Mouse (Mus musculus): ENCODE data around the gene Trpm3.

The Trpm3 gene

GRCm38 (mm10) chr19:22473030-22473712 is 334.3 kb downstream of the Trpm3 start:
- no peak for DNase-seq (ENCODE audit: low spot score in 2 of 2)

GRCm38 (mm10) chr19:22478295-22478989 is 339.6 kb downstream of the Trpm3 start:
- no peak for DNase-seq (ENCODE audit: low spot score in 2 of 2)

- DNase-seq (ENCODE audit: low spot score in 2 of 2): no peak
Observed at GRCm38 (mm10) chr19:22503469-22503868, 364.6 kb downstream of the Trpm3 start.

GRCm38 (mm10) chr19:22518508-22518907 is 379.7 kb downstream of the Trpm3 start:
- DNase-seq (ENCODE audit: low spot score in 2 of 2): no peak

- no peak for DNase-seq (ENCODE audit: low spot score in 2 of 2)
Observed at GRCm38 (mm10) chr19:22527944-22528343, 389.1 kb downstream of the Trpm3 start.

GRCm38 (mm10) chr19:22542990-22543709 is 404.3 kb downstream of the Trpm3 start:
- no peak for DNase-seq (ENCODE audit: low spot score in 2 of 2)

GRCm38 (mm10) chr19:22552179-22552578 is 413.3 kb downstream of the Trpm3 start:
- DNase-seq (ENCODE audit: low spot score in 2 of 2): peak in 1 of 2 experiments; percentile 24

GRCm38 (mm10) chr19:22554421-22554941 is 415.6 kb downstream of the Trpm3 start:
- peak; percentile 32 to 38 for DNase-seq (ENCODE audit: low spot score in 2 of 2)

- no peak for DNase-seq (ENCODE audit: low spot score in 2 of 2)
Observed at GRCm38 (mm10) chr19:22572396-22572795, 433.6 kb downstream of the Trpm3 start.

GRCm38 (mm10) chr19:22572849-22573248 is 434.0 kb downstream of the Trpm3 start:
- no peak for DNase-seq (ENCODE audit: low spot score in 2 of 2)

- DNase-seq (ENCODE audit: low spot score in 2 of 2): no peak
Observed at GRCm38 (mm10) chr19:22582120-22582745, 443.4 kb downstream of the Trpm3 start.

- no peak for DNase-seq (ENCODE audit: low spot score in 2 of 2)
Observed at GRCm38 (mm10) chr19:22594492-22594891, 455.6 kb downstream of the Trpm3 start.

GRCm38 (mm10) chr19:22595246-22595645 is 456.4 kb downstream of the Trpm3 start:
- no peak for DNase-seq (ENCODE audit: low spot score in 2 of 2)

- peak; percentile 31 to 39 for DNase-seq (ENCODE audit: low spot score in 2 of 2)
Observed at GRCm38 (mm10) chr19:22596715-22597114, 457.9 kb downstream of the Trpm3 start.

- DNase-seq (ENCODE audit: low spot score in 2 of 2): no peak
Observed at GRCm38 (mm10) chr19:22604322-22604721, 465.5 kb downstream of the Trpm3 start.

- no peak for DNase-seq (ENCODE audit: low spot score in 2 of 2)
Observed at GRCm38 (mm10) chr19:22607985-22608684, 469.3 kb downstream of the Trpm3 start.

GRCm38 (mm10) chr19:22611621-22612020 is 472.8 kb downstream of the Trpm3 start:
- DNase-seq (ENCODE audit: low spot score in 2 of 2): no peak

GRCm38 (mm10) chr19:22615367-22615766 is 476.5 kb downstream of the Trpm3 start:
- DNase-seq (ENCODE audit: low spot score in 2 of 2): no peak

GRCm38 (mm10) chr19:22624801-22625513 is 486.1 kb downstream of the Trpm3 start:
- DNase-seq (ENCODE audit: low spot score in 2 of 2): no peak

- DNase-seq (ENCODE audit: low spot score in 2 of 2): no peak
Observed at GRCm38 (mm10) chr19:22628878-22629277, 490.0 kb downstream of the Trpm3 start.

GRCm38 (mm10) chr19:22631316-22631715 is 492.5 kb downstream of the Trpm3 start:
- DNase-seq (ENCODE audit: low spot score in 2 of 2): peak in 1 of 2 experiments; percentile 27
